8 mouse cellular contexts compared by ENCODE assay signal in the genomic region with DNA sequence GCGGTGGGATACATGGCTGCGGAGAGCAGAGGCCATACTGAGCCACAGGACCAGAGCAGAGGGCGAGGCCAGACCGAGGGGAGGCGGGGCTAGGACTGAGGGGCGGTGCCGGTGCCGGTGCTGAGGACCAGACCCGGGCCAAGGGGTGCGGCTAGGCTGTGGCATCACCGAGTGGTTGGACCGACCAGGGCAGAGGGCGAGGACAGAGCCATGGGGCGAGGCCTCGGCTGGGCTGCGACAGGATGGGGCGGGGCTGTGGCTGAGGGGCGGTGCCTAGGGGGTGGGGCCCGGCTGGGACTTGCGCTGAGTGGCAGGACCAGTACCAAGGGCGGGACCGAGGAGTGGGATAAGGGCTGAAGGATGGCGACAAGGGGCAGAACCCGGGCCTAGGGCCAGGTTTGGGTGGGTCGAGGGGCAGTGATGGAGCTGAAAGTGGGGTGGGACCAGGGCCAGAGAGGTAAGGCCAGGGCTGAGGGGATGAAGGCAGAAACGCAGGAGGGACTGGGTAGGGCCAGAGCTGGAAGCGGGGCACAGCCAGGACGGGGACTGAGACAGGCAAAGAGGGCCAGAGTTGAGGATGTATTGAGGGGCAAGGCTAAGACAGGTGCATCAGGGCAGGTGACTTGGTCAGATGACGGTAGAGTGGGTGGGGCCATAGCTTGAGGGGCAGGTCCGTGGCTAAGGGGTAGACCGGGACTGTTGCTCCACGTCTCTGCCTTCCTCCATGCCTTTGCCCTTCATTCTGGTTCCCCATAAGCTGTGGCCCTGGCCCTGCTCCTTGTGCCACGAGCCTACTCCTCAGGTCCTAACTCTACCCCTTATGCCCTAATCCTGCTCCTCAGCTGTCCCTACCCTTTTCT. TPM values are rescaled to one million over a fixed set of nuclear protein-coding genes. Genes with fewer than 3 reads are reported as not detected.
A peak's percentile ranks its signal among the peaks of the same experiment; 100 is the strongest.
DNase-seq lines count a peak whose midpoint lies in the region; ATAC-seq lines count a peak whose summit lies in the region.

No protein-coding gene starts in this region.

- intact Hi-C loops in left cerebral cortex, postnatal 4 days (cut with DNase I): loop anchor here (10.0 kb wide), 1 partner anchor 270 kb away; no protein-coding TSS in a partner anchor

- peak; percentile 76 for ATAC-seq in embryonic facial prominence, embryonic 15.5 days (ENCODE audit: insufficient number of reproducible peaks, low FRiP score, low TSS enrichment, low read depth)
- peak; percentile 87 for ATAC-seq in megakaryocyte-erythroid progenitor cell, adult 5-6 weeks (replicated peaks; ENCODE audit: low FRiP score, low TSS enrichment, poor library complexity, severe bottlenecking)
- ATAC-seq in stomach, embryonic 14.5 days (ENCODE audit: insufficient number of reproducible peaks, insufficient read depth, low FRiP score, low read depth): peak; percentile 74

- H3K4me1 ChIP-seq in embryonic facial prominence, embryonic 15.5 days: peaks cover 19% of the 10 kb centered on the region
- H3K4me1 ChIP-seq in hindbrain, embryonic 10.5 days (replicated peaks): peaks cover 45% of the 10 kb centered on the region
- 0 out of 2 replicates have a peak, but pooled peaks cover 2% of the 10 kb centered on the region for H3K4me1 ChIP-seq in stomach, embryonic 14.5 days (ENCODE audit: control insufficient read depth, insufficient read depth, low read length)

- H3K4me2 ChIP-seq in embryonic facial prominence, embryonic 15.5 days (replicated peaks): peak overlapping the region; percentile 51
- peak overlapping the region; percentile 39 for H3K4me2 ChIP-seq in stomach, embryonic 14.5 days (replicated peaks; ENCODE audit: low read depth, low read length)

- 2% methylated on average over 33 of the region's 33 CpGs for WGBS in embryonic facial prominence, embryonic 15.5 days
- WGBS in hindbrain, embryonic 10.5 days: 3% methylated on average over 33 of the region's 33 CpGs
- 4% methylated on average over 33 of the region's 33 CpGs for WGBS in stomach, embryonic 14.5 days

- H3K9ac ChIP-seq in embryonic facial prominence, embryonic 15.5 days: no peak overlapping the region
- no peak overlapping the region for H3K9ac ChIP-seq in stomach, embryonic 14.5 days (replicated peaks; ENCODE audit: low read depth, low read length)

- H3K27me3 ChIP-seq in embryonic facial prominence, embryonic 15.5 days: peaks cover 74% of the 10 kb centered on the region
- peaks cover 98% of the 10 kb centered on the region for H3K27me3 ChIP-seq in hindbrain, embryonic 10.5 days (ENCODE audit: insufficient read depth, poor library complexity, severe bottlenecking)
- peaks cover 41% of the 10 kb centered on the region for H3K27me3 ChIP-seq in stomach, embryonic 14.5 days (ENCODE audit: control insufficient read depth, insufficient read depth, low read length)

- H3K27ac ChIP-seq in embryonic facial prominence, embryonic 15.5 days (replicated peaks): no peak overlapping the region
- H3K27ac ChIP-seq in hindbrain, embryonic 10.5 days: peak overlapping the region; percentile 75
- no peak overlapping the region for H3K27ac ChIP-seq in stomach, embryonic 14.5 days (ENCODE audit: low read length)

- H3K36me3 ChIP-seq in embryonic facial prominence, embryonic 15.5 days: no peaks in the 10 kb centered on the region
- no peaks in the 10 kb centered on the region for H3K36me3 ChIP-seq in hindbrain, embryonic 10.5 days
- no peaks in the 10 kb centered on the region for H3K36me3 ChIP-seq in stomach, embryonic 14.5 days (ENCODE audit: control insufficient read depth, insufficient read depth, low read length)

- DNase-seq in layer of hippocampus, postnatal 25 days (ENCODE audit: extremely low spot score in 1 of 2, low spot score in 1 of 2): peak; percentile 15 to 25
- DNase-seq in layer of hippocampus, adult 9-10 months (ENCODE audit: low spot score): no peak
- DNase-seq in adrenal gland, postnatal 14 days: peak; percentile 84
- peak; percentile 86 for DNase-seq in hindbrain, embryonic 10.5 days (ENCODE audit: low spot score)
- DNase-seq in left cerebral cortex, postnatal 4 days: peak; percentile 63

- H3K9me3 ChIP-seq in embryonic facial prominence, embryonic 15.5 days (replicated peaks): no peaks in the 10 kb centered on the region
- no peaks in the 10 kb centered on the region for H3K9me3 ChIP-seq in hindbrain, embryonic 10.5 days
- no peaks in the 10 kb centered on the region for H3K9me3 ChIP-seq in stomach, embryonic 14.5 days (ENCODE audit: control insufficient read depth, low read depth, low read length)

- H3K4me3 ChIP-seq in embryonic facial prominence, embryonic 15.5 days (replicated peaks): peak overlapping the region; percentile 33
- H3K4me3 ChIP-seq in hindbrain, embryonic 10.5 days: peak overlapping the region; percentile 56
- peak overlapping the region; percentile 20 for H3K4me3 ChIP-seq in stomach, embryonic 14.5 days (ENCODE audit: low read depth, low read length)

RNA-seq across cellular contexts. Expression of a gene that starts 9.2 kb away (rescaled TPM):
- total RNA-seq in layer of hippocampus, postnatal 25 days (2021): 10 to 100 TPM; 59.5 to 66.8 TPM
- 90.1 and 104 TPM in 2 replicates for total RNA-seq in adrenal gland, postnatal 14 days (2021)
- polyA plus RNA-seq in embryonic facial prominence, embryonic 15.5 days (2015; fragmentation: Nextera tagmentation; extraction: Ambion mirVana): 138 and 139 TPM in 2 replicates
- polyA plus RNA-seq in hindbrain, embryonic 10.5 days (2016; fragmentation: Nextera tagmentation; extraction: Ambion mirVana): 10.5 and 16.0 TPM in 2 replicates
- 10 to 100 TPM; 29.5 to 31.1 TPM for total RNA-seq in left cerebral cortex, postnatal 4 days (2021)
- total RNA-seq in megakaryocyte-erythroid progenitor cell, adult 5-6 weeks (2014; fragmentation: Nextera tagmentation): 10.6 and 15.9 TPM in 2 replicates
- total RNA-seq in megakaryocyte-erythroid progenitor cell, adult 5-6 weeks (2017): 3.0 and 3.4 TPM in 2 replicates
- 76.0 and 80.1 TPM in 2 replicates for polyA plus RNA-seq in stomach, embryonic 14.5 days (2014; fragmentation: Nextera tagmentation; extraction: Ambion mirVana)

RNA-seq across cellular contexts. Expression of a gene that starts 17.9 kb away (rescaled TPM):
- total RNA-seq in layer of hippocampus, postnatal 25 days (2021): 100 to 1,000 TPM; 255 to 311 TPM
- 0.48 and 0.98 TPM in 2 replicates for total RNA-seq in adrenal gland, postnatal 14 days (2021)
- polyA plus RNA-seq in embryonic facial prominence, embryonic 15.5 days (2015; fragmentation: Nextera tagmentation; extraction: Ambion mirVana): 1.4 and 1.6 TPM in 2 replicates
- 3.1 and 12.9 TPM in 2 replicates for polyA plus RNA-seq in hindbrain, embryonic 10.5 days (2016; fragmentation: Nextera tagmentation; extraction: Ambion mirVana)
- total RNA-seq in left cerebral cortex, postnatal 4 days (2021): 100 to 1,000 TPM; 303 to 316 TPM
- total RNA-seq in megakaryocyte-erythroid progenitor cell, adult 5-6 weeks (2014; fragmentation: Nextera tagmentation): 0.32 TPM in 1 of 2 replicates, not detected in the other
- 0.38 TPM in 1 of 2 replicates, not detected in the other for total RNA-seq in megakaryocyte-erythroid progenitor cell, adult 5-6 weeks (2017)
- polyA plus RNA-seq in stomach, embryonic 14.5 days (2014; fragmentation: Nextera tagmentation; extraction: Ambion mirVana): 1.7 and 2.2 TPM in 2 replicates

RNA-seq across cellular contexts. Expression of a gene that starts 31.6 kb away (rescaled TPM):
- 10 to 100 TPM; 83.0 to 94.6 TPM for total RNA-seq in layer of hippocampus, postnatal 25 days (2021)
- total RNA-seq in adrenal gland, postnatal 14 days (2021): 102 and 107 TPM in 2 replicates
- polyA plus RNA-seq in embryonic facial prominence, embryonic 15.5 days (2015; fragmentation: Nextera tagmentation; extraction: Ambion mirVana): 81.9 and 89.1 TPM in 2 replicates
- 87.4 and 92.6 TPM in 2 replicates for polyA plus RNA-seq in hindbrain, embryonic 10.5 days (2016; fragmentation: Nextera tagmentation; extraction: Ambion mirVana)
- total RNA-seq in left cerebral cortex, postnatal 4 days (2021): 100 to 1,000 TPM; 104 to 105 TPM
- total RNA-seq in megakaryocyte-erythroid progenitor cell, adult 5-6 weeks (2014; fragmentation: Nextera tagmentation): 91.4 and 117 TPM in 2 replicates
- 42.4 and 71.2 TPM in 2 replicates for total RNA-seq in megakaryocyte-erythroid progenitor cell, adult 5-6 weeks (2017)
- 79.1 and 79.3 TPM in 2 replicates for polyA plus RNA-seq in stomach, embryonic 14.5 days (2014; fragmentation: Nextera tagmentation; extraction: Ambion mirVana)

RNA-seq across cellular contexts. Expression of a gene that starts 35.3 kb away (rescaled TPM):
- under 1 TPM; 0.35 to 0.54 TPM for total RNA-seq in layer of hippocampus, postnatal 25 days (2021)
- 2.3 and 7.4 TPM in 2 replicates for total RNA-seq in adrenal gland, postnatal 14 days (2021)
- polyA plus RNA-seq in embryonic facial prominence, embryonic 15.5 days (2015; fragmentation: Nextera tagmentation; extraction: Ambion mirVana): 0.77 and 1.1 TPM in 2 replicates
- 0.39 and 0.42 TPM in 2 replicates for polyA plus RNA-seq in hindbrain, embryonic 10.5 days (2016; fragmentation: Nextera tagmentation; extraction: Ambion mirVana)
- total RNA-seq in left cerebral cortex, postnatal 4 days (2021): under 1 TPM; 0.14 to 0.66 TPM
- 19.0 and 22.2 TPM in 2 replicates for total RNA-seq in megakaryocyte-erythroid progenitor cell, adult 5-6 weeks (2014; fragmentation: Nextera tagmentation)
- 17.2 and 18.9 TPM in 2 replicates for total RNA-seq in megakaryocyte-erythroid progenitor cell, adult 5-6 weeks (2017)
- polyA plus RNA-seq in stomach, embryonic 14.5 days (2014; fragmentation: Nextera tagmentation; extraction: Ambion mirVana): 0.41 and 0.72 TPM in 2 replicates

RNA-seq across cellular contexts. Expression of a gene that starts 59.4 kb away (rescaled TPM):
- 1 to 10 TPM; 2.4 to 3.2 TPM for total RNA-seq in layer of hippocampus, postnatal 25 days (2021)
- 0.85 and 1.9 TPM in 2 replicates for total RNA-seq in adrenal gland, postnatal 14 days (2021)
- 4.9 and 6.4 TPM in 2 replicates for polyA plus RNA-seq in embryonic facial prominence, embryonic 15.5 days (2015; fragmentation: Nextera tagmentation; extraction: Ambion mirVana)
- polyA plus RNA-seq in hindbrain, embryonic 10.5 days (2016; fragmentation: Nextera tagmentation; extraction: Ambion mirVana): 0.63 and 1.6 TPM in 2 replicates
- 1 to 10 TPM; 1.1 to 1.6 TPM for total RNA-seq in left cerebral cortex, postnatal 4 days (2021)
- total RNA-seq in megakaryocyte-erythroid progenitor cell, adult 5-6 weeks (2014; fragmentation: Nextera tagmentation): 41.4 and 48.1 TPM in 2 replicates
- 42.6 and 45.2 TPM in 2 replicates for total RNA-seq in megakaryocyte-erythroid progenitor cell, adult 5-6 weeks (2017)
- polyA plus RNA-seq in stomach, embryonic 14.5 days (2014; fragmentation: Nextera tagmentation; extraction: Ambion mirVana): 3.6 and 7.4 TPM in 2 replicates

Comparison
In these comparisons a context has a peak if more than half of its experiments do, and no peak if none do; other contexts are left out.
1. RNA of a gene that starts 17.9 kb away (total RNA-seq): 303 to 316 TPM in left cerebral cortex, postnatal 4 days and 255 to 311 TPM in layer of hippocampus, postnatal 25 days; 0.48 to 0.98 TPM in adrenal gland, postnatal 14 days and 0.32 to 0.38 TPM in megakaryocyte-erythroid progenitor cell, adult 5-6 weeks; every median in the first group is over 100 times any median in the second.
2. Peak in every context shown above with its lines, with median percentiles within 50 percentile points of each other: ATAC-seq and H3K4me3 ChIP-seq.